ENCODE assay signal across 32 mouse cellular contexts in the genomic region with DNA sequence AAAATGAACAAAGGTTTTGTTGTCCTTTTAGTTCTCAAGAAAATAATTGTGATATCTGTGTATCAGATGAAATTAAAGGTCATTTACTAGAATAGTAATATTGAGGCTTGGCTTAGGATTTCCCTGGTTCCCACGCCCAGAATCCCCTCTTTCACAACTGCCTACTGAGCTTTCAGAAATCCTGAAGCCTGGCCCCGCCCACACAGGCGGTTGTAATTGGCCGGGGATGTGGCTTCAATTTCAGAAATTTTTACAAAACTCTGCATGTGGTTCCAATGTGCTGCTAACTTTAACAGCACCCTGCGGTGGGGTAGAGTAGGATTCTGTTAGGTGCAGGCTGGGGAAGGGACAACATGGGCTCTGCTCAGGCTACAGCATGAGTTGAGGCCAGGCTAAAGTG.
A peak's percentile ranks its signal among the peaks of the same experiment; 100 is the strongest.
DNase-seq lines count a peak whose midpoint lies in the region; ATAC-seq and TF ChIP-seq lines count a peak whose summit lies in the region.
"Had no signal": no experiment of that assay in that cellular context is flagged by ENCODE, and none has a peak within 500 bp of the region (broad histone marks: within the 10 kb centered on the region; RNA-seq: fewer than 3 reads in every experiment).

No protein-coding gene starts in this region.

- DNase-seq in adrenal gland, postnatal 10 days = peak; percentile 18
- no peak for DNase-seq in adrenal gland, adult 8-10 months
- DNase-seq in thymus, adult 2 months = no peak
- DNase-seq in thymus, postnatal 25 days = no peak
- DNase-seq in forebrain, embryonic 10.5 days (ENCODE audit: extremely low spot score, low spot score) = no peak
- DNase-seq: adrenal gland, postnatal 14 days; cerebellum, adult 11 months; cerebellum, adult 9-10 months; cerebellum, postnatal 36 days; embryo, embryonic 11 days; gastrocnemius, adult 2 months; gastrocnemius, postnatal 36 days; heart, adult 2 months; kidney, adult 11 months; kidney, postnatal 36 days; liver, embryonic 13.5 days; lung, adult 18-20 months; right cerebral cortex, adult 18-20 months; spleen, adult 18-20 months had no signal

- H3K36me3 ChIP-seq in thymus, adult 2 months (ENCODE audit: control insufficient read depth, insufficient read depth, low read length) = no peaks in the 10 kb centered on the region
- no peaks in the 10 kb centered on the region for H3K36me3 ChIP-seq in embryonic facial prominence, embryonic 12.5 days
- no peaks in the 10 kb centered on the region for H3K36me3 ChIP-seq in forebrain, embryonic 10.5 days (replicated peaks)
- H3K36me3 ChIP-seq: heart, embryonic 12.5 days; limb, embryonic 15.5 days; liver, embryonic 13.5 days; midbrain, embryonic 10.5 days; neural tube, embryonic 12.5 days had no signal

- no peak overlapping the region for H3K4me2 ChIP-seq in embryonic facial prominence, embryonic 12.5 days (replicated peaks)
- H3K4me2 ChIP-seq: heart, embryonic 12.5 days; hindbrain, embryonic 14.5 days; limb, embryonic 15.5 days; liver, embryonic 13.5 days; neural tube, embryonic 12.5 days had no signal

- H3K27me3 ChIP-seq in thymus, adult 2 months (ENCODE audit: control insufficient read depth, insufficient read depth, low read length) = no peaks in the 10 kb centered on the region
- no peaks in the 10 kb centered on the region for H3K27me3 ChIP-seq in embryonic facial prominence, embryonic 12.5 days
- no peaks in the 10 kb centered on the region for H3K27me3 ChIP-seq in forebrain, embryonic 10.5 days (ENCODE audit: poor library complexity, severe bottlenecking)
- H3K27me3 ChIP-seq: heart, embryonic 12.5 days; limb, embryonic 15.5 days; liver, embryonic 13.5 days; neural tube, embryonic 12.5 days had no signal

- peaks cover 21% of the 10 kb centered on the region for H3K4me1 ChIP-seq in thymus, adult 2 months (replicated peaks; ENCODE audit: control insufficient read depth, insufficient read depth, low read length)
- H3K4me1 ChIP-seq in embryonic facial prominence, embryonic 12.5 days = peaks cover 18% of the 10 kb centered on the region
- H3K4me1 ChIP-seq in forebrain, embryonic 10.5 days = peaks cover 18% of the 10 kb centered on the region; the same call in 1 of the 2 replicates
- H3K4me1 ChIP-seq: heart, embryonic 12.5 days; liver, embryonic 13.5 days; neural tube, embryonic 12.5 days had no signal

- H3K9ac ChIP-seq in embryonic facial prominence, embryonic 12.5 days = no peak overlapping the region
- H3K9ac ChIP-seq: heart, embryonic 12.5 days; hindbrain, embryonic 14.5 days; limb, embryonic 15.5 days; liver, embryonic 13.5 days; neural tube, embryonic 12.5 days had no signal

- 36% methylated on average over 5 of the region's 5 CpGs for WGBS in thymus, adult 2 months
- 47% methylated on average over 5 of the region's 5 CpGs for WGBS in embryonic facial prominence, embryonic 12.5 days
- 72% methylated on average over 5 of the region's 5 CpGs for WGBS in forebrain, embryonic 10.5 days

- 0 out of 2 replicates have a peak overlapping the region, but pooled peaks have one; percentile 43 for H3K27ac ChIP-seq in thymus, adult 2 months (ENCODE audit: control insufficient read depth, insufficient read depth, low read length)
- 0 out of 2 replicates have a peak overlapping the region, but pooled peaks have one; percentile 18 for H3K27ac ChIP-seq in embryonic facial prominence, embryonic 12.5 days
- no peak overlapping the region for H3K27ac ChIP-seq in forebrain, embryonic 10.5 days
- H3K27ac ChIP-seq: gastrocnemius, adult 2 months; heart, adult 2 months; hindbrain, embryonic 14.5 days; layer of hippocampus, adult 2 months; limb, embryonic 15.5 days; liver, embryonic 13.5 days; midbrain, embryonic 10.5 days; neural tube, embryonic 12.5 days; stomach, postnatal 0 days had no signal

- TF ChIP-seq CTCF in thymus, adult 2 months (IDR thresholded peaks at IDR 0.05; ENCODE audit: borderline replicate concordance, control insufficient read depth, extremely low read depth, insufficient read depth, low read length, poor library complexity) = no peak

- TF ChIP-seq POLR2A in thymus, adult 2 months (IDR thresholded peaks at IDR 0.05; ENCODE audit: control insufficient read depth, extremely low read depth, insufficient read depth, low read length, poor library complexity) = no peak

- H3K4me3 ChIP-seq in thymus, adult 2 months (ENCODE audit: control insufficient read depth, insufficient read depth, low read length) = no peak overlapping the region
- H3K4me3 ChIP-seq in embryonic facial prominence, embryonic 12.5 days = no peak overlapping the region
- H3K4me3 ChIP-seq in forebrain, embryonic 10.5 days = no peak overlapping the region
- H3K4me3 ChIP-seq: gastrocnemius, adult 2 months; heart, adult 2 months; heart, embryonic 12.5 days; layer of hippocampus, adult 2 months; limb, embryonic 15.5 days; liver, embryonic 13.5 days; midbrain, embryonic 10.5 days; myocyte; neural tube, embryonic 12.5 days had no signal

- no peak for ATAC-seq in embryonic facial prominence, embryonic 12.5 days (ENCODE audit: insufficient number of reproducible peaks, insufficient read depth, low FRiP score, low TSS enrichment)
- ATAC-seq in megakaryocyte progenitor cell, adult 5-6 weeks (replicated peaks; ENCODE audit: poor library complexity) = peak; percentile 57
- ATAC-seq: forebrain, embryonic 16.5 days; lung, postnatal 0 days; midbrain, embryonic 16.5 days had no signal

- no peaks in the 10 kb centered on the region for H3K9me3 ChIP-seq in embryonic facial prominence, embryonic 12.5 days
- no peaks in the 10 kb centered on the region for H3K9me3 ChIP-seq in forebrain, embryonic 10.5 days
- H3K9me3 ChIP-seq: heart, embryonic 12.5 days; limb, embryonic 15.5 days; liver, embryonic 13.5 days; midbrain, embryonic 10.5 days; neural tube, embryonic 12.5 days had no signal
